Mouse (Mus musculus) midbrain, embryonic 11.5 days (tissue): ENCODE data around the gene Abt1. TPM values are rescaled to one million over a fixed set of nuclear protein-coding genes. Genes with fewer than 3 reads are reported as not detected.
A peak's percentile ranks its signal among the peaks of the same experiment; 100 is the strongest.
"Not testable (repeated sequence)": the region's sequence is repeated elsewhere in the genome, so short reads cannot be mapped to it uniquely, and the experiment has no call there.

Experiments used
- ATAC-seq: fragments of 200-750 bp; cut with Nextera tagmentation; 2 replicates; pipeline ENCODE4 v1.8.0; 2017; ENCODE audit warnings: moderate TSS enrichment, moderate library complexity; ENCODE audit not compliant: low FRiP score
- DNase-seq: peaks from one replicate; pipeline ENCODE4 v3.0.0; 2015; ENCODE audit warnings: low spot score; ENCODE audit errors: missing footprints
- H3K27ac ChIP-seq: fragments of 300-500 bp; sonication (generic); 2 replicates; pipeline ENCODE4 v1.5.1; 2014; ENCODE audit warnings: low read depth, low read length
- H3K27me3 ChIP-seq: fragments of 300-500 bp; sonication (generic); 2 replicates; pipeline ENCODE4 v1.6.1; 2014; ENCODE audit warnings: mild to moderate bottlenecking, low read length, moderate library complexity, mixed read lengths; ENCODE audit not compliant: control insufficient read depth, insufficient read depth
- H3K36me3 ChIP-seq: fragments of 300-500 bp; sonication (generic); 2 replicates; pipeline ENCODE4 v1.6.1; 2014; ENCODE audit warnings: mild to moderate bottlenecking, low read length, moderate library complexity, mixed read lengths; ENCODE audit not compliant: control insufficient read depth, insufficient read depth
- H3K4me1 ChIP-seq: fragments of 300-500 bp; sonication (generic); 2 replicates; pipeline ENCODE4 v1.6.1; 2014; ENCODE audit warnings: low read length; ENCODE audit not compliant: control insufficient read depth, insufficient read depth
- H3K4me2 ChIP-seq: fragments of 300-500 bp; sonication (generic); 2 replicates; pipeline ENCODE4 v1.6.1; 2014; ENCODE audit warnings: mild to moderate bottlenecking, moderate library complexity
- H3K4me3 ChIP-seq: fragments of 300-500 bp; sonication (generic); 2 replicates; pipeline ENCODE4 v1.5.1; 2014; ENCODE audit warnings: low read depth, low read length
- H3K9ac ChIP-seq: fragments of 300-500 bp; sonication (generic); 2 replicates; pipeline ENCODE4 v1.6.1; 2014; ENCODE audit warnings: low read length
- H3K9me3 ChIP-seq: fragments of 300-500 bp; sonication (generic); 2 replicates; pipeline ENCODE4 v1.6.1; 2016; ENCODE audit warnings: low read length; ENCODE audit not compliant: control insufficient read depth
- WGBS: fragments of 180-500 bp; shearing (Covaris S2); extraction: QIAGEN DNeasy Blood & Tissue Kit; methylation state at CpG from one replicate; pipeline ENCODE4 v1.1.7; 2014; 5-methylcytosine and 5-hydroxymethylcytosine counted together
- polyA plus RNA-seq: library from polyadenylated mRNA; unstranded; fragments of >200 nt; fragmentation: Nextera tagmentation; extraction: Ambion mirVana; gene quantifications from 2 replicates; pipeline ENCODE4 v1.2.1, GENCODE M21; 2014

Gene Abt1
- polyA plus RNA-seq, 1 experiment from 2014 or later = 14.0 TPM

DNA sequence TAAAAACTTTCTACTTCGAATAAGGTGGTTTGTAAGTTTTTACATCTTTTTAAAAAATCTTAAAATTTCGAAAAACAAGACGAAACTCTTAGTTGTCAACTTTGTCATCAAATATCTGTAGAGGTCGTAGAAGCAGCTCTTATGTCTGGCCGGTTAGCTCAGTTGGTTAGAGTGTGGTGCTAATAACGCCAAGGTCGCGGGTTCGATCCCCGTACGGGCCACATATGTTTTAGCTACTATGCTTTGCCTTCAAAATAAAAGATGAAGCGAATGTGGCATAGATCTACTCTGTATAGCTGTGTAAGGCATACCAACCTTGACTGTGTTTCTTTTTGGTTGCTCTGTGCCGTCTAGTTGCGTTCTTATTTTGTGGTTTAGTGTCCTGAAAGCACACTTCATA is 26.8 kb downstream of the Abt1 start:
- not testable (repeated sequence) for H3K9me3 ChIP-seq, H3K9ac ChIP-seq, ATAC-seq, H3K4me1 ChIP-seq, H3K36me3 ChIP-seq, H3K27ac ChIP-seq
- WGBS = 9% methylated on average over 14 of the region's 14 CpGs
- H3K4me3 ChIP-seq = peak overlapping the region; percentile 46; the same call in 1 of the 2 replicates
- DNase-seq = peak; percentile 90
- H3K4me2 ChIP-seq = peak overlapping the region; percentile 65
- peaks cover 21% of the 10 kb centered on the region for H3K27me3 ChIP-seq

DNA sequence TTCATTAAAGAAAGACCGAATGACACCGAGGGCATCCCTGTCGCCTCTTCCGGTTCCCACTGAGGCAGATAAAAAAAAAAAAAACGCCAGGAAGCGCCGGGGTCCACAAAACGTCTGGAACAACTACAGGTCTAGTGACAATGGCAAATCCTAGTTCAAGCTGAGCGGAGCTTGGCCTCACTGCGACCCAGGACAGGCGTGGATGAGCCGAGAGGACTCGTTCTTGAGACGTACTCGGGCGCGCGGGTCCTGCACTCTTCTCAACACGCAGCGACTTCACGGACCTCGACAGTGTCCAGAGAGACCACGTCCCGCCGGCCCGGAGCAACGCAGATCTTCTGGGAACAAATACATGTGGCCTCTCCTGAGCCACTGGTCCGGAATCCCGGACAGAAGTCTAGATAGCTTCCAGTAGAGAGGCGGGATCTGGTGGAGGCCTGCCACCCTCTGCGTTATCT is 27.4 kb downstream of the Abt1 start:
- DNase-seq (no peak), ATAC-seq (peak; percentile 50; the same call in 1 of the 2 replicates)
- Histone ChIP-seq H3K27ac (no peak overlapping the region), H3K9ac (peak overlapping the region; percentile 59), H3K4me1 (0 out of 2 replicates have a peak, but pooled peaks cover 3% of the 10 kb centered on the region), H3K36me3 (no peaks in the 10 kb centered on the region), H3K4me3 (peak overlapping the region; percentile 46), H3K9me3 (peaks cover 1% of the 10 kb centered on the region), H3K4me2 (peak overlapping the region; percentile 65), H3K27me3 (peaks cover 21% of the 10 kb centered on the region)
- under 1% methylated on average over 31 of the region's 31 CpGs for WGBS

DNA sequence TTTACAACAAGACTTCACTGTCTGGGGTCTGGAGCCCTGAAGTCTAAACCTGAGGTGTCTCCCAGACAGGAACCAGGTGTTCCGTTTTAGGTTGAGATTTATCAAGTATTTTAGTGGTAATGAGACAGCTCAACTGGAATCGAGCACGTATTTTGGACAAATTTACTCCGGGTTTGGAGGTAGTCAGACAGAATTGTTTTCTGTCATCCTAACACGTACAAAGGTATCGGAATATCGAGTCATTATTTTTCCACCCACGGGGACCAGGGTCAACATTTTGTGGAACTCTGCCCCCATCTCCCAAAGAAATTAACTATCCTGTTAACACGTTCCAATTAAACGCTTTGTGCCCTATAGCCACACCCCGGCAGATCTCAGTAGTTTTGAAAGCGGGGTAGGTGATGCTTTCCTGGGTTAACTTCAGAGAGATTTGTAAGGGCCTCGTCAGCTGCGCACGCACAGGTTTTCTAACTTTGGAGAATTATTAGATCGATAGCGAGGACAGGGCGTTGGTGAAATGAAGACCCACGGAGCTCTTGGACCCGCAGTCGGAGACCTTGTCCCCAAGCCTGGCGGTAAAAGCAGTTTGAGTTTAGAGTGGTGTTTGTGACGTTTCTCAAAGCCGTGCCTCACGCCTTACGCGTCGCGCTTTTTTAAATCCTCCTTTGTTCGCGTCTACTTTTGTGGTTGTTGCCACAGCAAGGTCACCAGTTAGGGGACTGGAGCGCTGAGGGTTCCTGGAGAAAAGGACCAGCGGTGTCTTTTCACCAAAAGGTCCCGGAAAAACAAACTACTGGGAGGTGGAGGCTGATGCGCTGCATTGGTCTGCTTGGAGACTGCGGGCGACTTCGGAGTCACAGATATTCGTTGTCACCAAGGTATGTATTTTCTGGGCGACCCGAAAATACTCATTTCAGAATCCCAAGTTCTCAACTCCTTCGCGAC is 28.1 kb downstream of the Abt1 start:
- DNase-seq (peak; percentile 98), ATAC-seq (peak; percentile 46; the same call in 1 of the 2 replicates)
- 0 out of 2 replicates have a peak, but pooled peaks cover 3% of the 10 kb centered on the region for H3K4me1 ChIP-seq
- peaks cover 21% of the 10 kb centered on the region for H3K27me3 ChIP-seq
- H3K4me2 ChIP-seq = peak overlapping the region; percentile 65
- H3K9me3 ChIP-seq = no peaks in the 10 kb centered on the region
- H3K9ac ChIP-seq = peak overlapping the region; percentile 59
- no peak overlapping the region for H3K27ac ChIP-seq
- WGBS = 3% methylated on average over 43 of the region's 43 CpGs
- H3K4me3 ChIP-seq = peak overlapping the region; percentile 46
- H3K36me3 ChIP-seq = no peaks in the 10 kb centered on the region

DNA sequence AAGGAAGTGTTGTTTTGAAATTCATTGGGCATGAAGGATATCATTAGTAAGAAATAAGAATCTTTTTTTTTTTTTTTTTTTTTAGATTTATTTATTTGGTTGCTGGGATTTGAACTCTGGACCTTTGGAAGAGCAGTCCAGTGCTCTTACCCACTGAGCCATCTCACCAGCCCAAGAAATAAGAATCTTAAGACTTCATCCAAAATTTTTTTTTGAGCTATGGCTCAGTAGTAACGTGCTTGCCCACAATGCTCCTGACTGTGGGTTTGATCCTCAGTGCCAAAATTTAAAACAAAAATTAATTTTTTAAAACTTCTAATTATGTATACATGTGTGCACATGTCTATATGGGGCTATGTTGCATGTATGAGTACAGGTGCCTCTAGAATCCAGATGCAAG is 36.1 kb downstream of the Abt1 start:
- Histone ChIP-seq H3K27me3 (no peaks in the 10 kb centered on the region), H3K4me2 (no peak overlapping the region), H3K4me3 (no peak overlapping the region), H3K4me1 (no peaks in the 10 kb centered on the region), H3K36me3 (no peaks in the 10 kb centered on the region), H3K9me3 (no peaks in the 10 kb centered on the region), H3K9ac (no peak overlapping the region), H3K27ac (no peak overlapping the region)
- DNase-seq (no peak), ATAC-seq (no peak)
- 72% methylated on average over 1 of the region's 1 CpGs for WGBS

DNA sequence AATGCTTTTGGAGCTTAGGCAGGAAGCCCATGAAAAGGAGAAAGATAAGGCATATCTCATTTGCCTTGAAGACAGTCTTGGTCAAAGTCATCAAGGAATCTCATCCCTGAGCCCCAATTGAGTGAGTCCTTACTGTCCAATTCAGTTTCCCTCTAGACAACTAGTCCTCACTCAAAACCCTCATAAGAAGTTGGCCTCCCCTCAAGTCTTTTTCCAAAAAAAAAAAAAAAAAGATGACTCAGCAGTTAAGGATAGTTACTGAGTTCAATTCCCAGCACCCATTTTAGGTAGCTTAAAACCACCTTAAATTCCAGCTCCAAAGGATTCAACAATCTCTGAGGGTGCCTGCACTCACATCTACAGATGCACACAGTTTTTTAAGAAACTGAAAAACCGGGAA is 40.5 kb downstream of the Abt1 start:
- H3K27ac ChIP-seq = no peak overlapping the region
- no peaks in the 10 kb centered on the region for H3K36me3 ChIP-seq
- no peaks in the 10 kb centered on the region for H3K27me3 ChIP-seq
- H3K4me3 ChIP-seq = no peak overlapping the region
- H3K9ac ChIP-seq = no peak overlapping the region
- WGBS = 63% methylated on average over 1 of the region's 1 CpGs
- no peak overlapping the region for H3K4me2 ChIP-seq
- H3K9me3 ChIP-seq = no peaks in the 10 kb centered on the region
- DNase-seq (no peak), ATAC-seq (no peak)
- no peaks in the 10 kb centered on the region for H3K4me1 ChIP-seq

DNA sequence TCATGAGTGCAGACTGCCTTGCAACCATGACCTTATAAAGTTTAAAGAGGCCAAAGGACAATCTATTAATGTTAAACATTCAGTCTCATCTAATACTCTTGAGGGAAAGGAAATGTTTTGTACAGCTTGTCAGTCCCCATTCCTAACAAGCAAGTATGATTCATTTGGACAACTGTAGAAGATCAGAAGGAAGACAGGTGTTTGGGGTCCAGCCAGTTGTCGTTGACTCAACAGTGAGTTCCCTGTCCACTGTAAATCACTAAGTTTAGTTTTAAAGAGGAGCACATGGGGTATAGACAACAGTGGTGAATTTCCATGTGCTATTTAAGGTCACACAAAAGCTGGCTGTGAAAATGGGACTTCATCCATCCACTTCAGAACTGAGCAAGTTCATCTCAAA is 51.2 kb downstream of the Abt1 start:
- H3K36me3 ChIP-seq = no peaks in the 10 kb centered on the region
- DNase-seq (no peak), ATAC-seq (no peak)
- H3K4me2 ChIP-seq = no peak overlapping the region
- no peak overlapping the region for H3K9ac ChIP-seq
- no peak overlapping the region for H3K4me3 ChIP-seq
- no peak overlapping the region for H3K27ac ChIP-seq
- H3K27me3 ChIP-seq = no peaks in the 10 kb centered on the region
- H3K9me3 ChIP-seq = no peaks in the 10 kb centered on the region
- WGBS = 94% methylated on average over 1 of the region's 1 CpGs
- peaks cover 10% of the 10 kb centered on the region for H3K4me1 ChIP-seq

DNA sequence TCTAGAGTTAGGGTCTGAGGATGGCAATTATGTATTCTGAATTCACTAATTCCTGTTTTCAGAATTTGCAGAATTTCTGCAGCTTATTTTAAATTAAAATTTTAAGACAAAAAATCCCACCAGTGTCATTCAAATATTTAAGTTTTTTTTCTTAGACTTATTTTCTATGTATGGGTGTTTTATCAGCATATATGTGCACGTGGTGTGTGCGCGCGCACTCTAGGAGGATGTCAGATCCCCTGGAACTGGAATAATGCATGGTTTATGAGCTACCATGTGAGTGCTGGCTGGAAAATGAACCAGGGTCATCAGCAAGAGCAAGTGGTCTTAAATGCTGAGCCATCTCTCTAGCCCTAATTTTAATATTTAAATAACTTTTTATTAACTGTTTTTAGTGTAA is 53.6 kb downstream of the Abt1 start:
- Histone ChIP-seq H3K27ac (no peak overlapping the region), H3K27me3 (no peaks in the 10 kb centered on the region), H3K9ac (no peak overlapping the region), H3K36me3 (no peaks in the 10 kb centered on the region), H3K4me2 (peak overlapping the region; percentile 80), H3K9me3 (no peaks in the 10 kb centered on the region), H3K4me3 (no peak overlapping the region), H3K4me1 (peaks cover 16% of the 10 kb centered on the region)
- ATAC-seq = no peak
- 95% methylated on average over 4 of the region's 4 CpGs for WGBS
- DNase-seq = no peak

DNA sequence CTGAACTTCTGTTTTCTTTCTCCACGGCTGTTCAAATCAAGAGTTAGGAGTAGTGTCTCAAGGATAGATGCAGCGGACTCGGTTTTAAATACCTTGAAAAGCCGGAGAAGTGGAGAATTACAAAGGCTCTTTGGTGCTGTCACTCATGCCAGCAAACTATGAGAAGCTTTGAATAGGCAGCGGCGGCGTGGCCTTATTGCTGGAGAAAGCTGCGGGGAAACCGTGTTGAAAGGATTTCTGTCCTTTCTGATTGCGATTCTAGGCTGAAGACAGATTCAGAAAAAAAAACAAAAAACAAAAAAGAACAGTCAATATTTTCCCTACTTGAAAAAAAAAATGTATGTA is 54.3 kb downstream of the Abt1 start:
- no peak for DNase-seq
- Histone ChIP-seq H3K4me3 (peak overlapping the region; percentile 65), H3K27ac (peak overlapping the region; percentile 80), H3K4me2 (peak overlapping the region; percentile 80), H3K27me3 (no peaks in the 10 kb centered on the region), H3K9me3 (no peaks in the 10 kb centered on the region), H3K9ac (peak overlapping the region; percentile 84), H3K36me3 (0 out of 2 replicates have a peak, but pooled peaks cover 2% of the 10 kb centered on the region), H3K4me1 (peaks cover 16% of the 10 kb centered on the region)
- 0% methylated on average over 10 of the region's 10 CpGs for WGBS
- ATAC-seq = peak; percentile 47
